7 mouse cellular contexts compared by ENCODE assay signal in genomic region chr4:129113083-129113988, GRCm38 (mm10). TPM values are rescaled to one million over a fixed set of nuclear protein-coding genes. Genes with fewer than 3 reads are reported as not detected.
A peak's percentile ranks its signal among the peaks of the same experiment; 100 is the strongest.
DNase-seq lines count a peak whose midpoint lies in the region; ATAC-seq lines count a peak whose summit lies in the region.

No protein-coding gene starts in this region.

- 35% methylated on average over 28 of the region's 28 CpGs for WGBS in forebrain, embryonic 10.5 days

- peak; percentile 77 for ATAC-seq in megakaryocyte, adult 5-6 weeks (ENCODE audit: poor library complexity, severe bottlenecking)

- H3K36me3 ChIP-seq in forebrain, embryonic 10.5 days (replicated peaks) = no peaks in the 10 kb centered on the region

- peak overlapping the region; percentile 74; the same call in 1 of the 2 replicates for H3K27ac ChIP-seq in forebrain, embryonic 10.5 days

- H3K9me3 ChIP-seq in forebrain, embryonic 10.5 days = no peaks in the 10 kb centered on the region

- DNase-seq in MEL-GATA-1-ER (ENCODE audit: extremely low read depth, low read depth) = peak; percentile 45
- DNase-seq in c-Kit-negative CD71-positive TER-119-positive erythroid progenitor cells, embryonic 14.5 days (ENCODE audit: low read depth, low spot score) = peak; percentile 40
- peak; percentile 85 for DNase-seq in forebrain, embryonic 10.5 days (ENCODE audit: extremely low spot score, low spot score)
- DNase-seq in hindlimb bud, embryonic 11.5 days (ENCODE audit: extremely low spot score, low read depth, low spot score) = peak; percentile 58
- peak; percentile 90 to 91 for DNase-seq in left cerebral cortex, adult 18-20 months (ENCODE audit: low spot score in 2 of 2)
- peak; percentile 91 to 92 for DNase-seq in right cerebral cortex, postnatal 10 days (ENCODE audit: low spot score in 2 of 2)

- H3K4me3 ChIP-seq in forebrain, embryonic 10.5 days = peak overlapping the region; percentile 18; the same call in 1 of the 2 replicates

- peaks cover 38% of the 10 kb centered on the region for H3K4me1 ChIP-seq in forebrain, embryonic 10.5 days

- peaks cover 57% of the 10 kb centered on the region for H3K27me3 ChIP-seq in forebrain, embryonic 10.5 days (ENCODE audit: poor library complexity, severe bottlenecking)

RNA-seq across cellular contexts. Expression of gene Tmem54, which starts 8.0 kb away (rescaled TPM):
- polyA plus RNA-seq in forebrain, embryonic 10.5 days (2016; fragmentation: Nextera tagmentation; extraction: Ambion mirVana) = 3.3 and 4.6 TPM in 2 replicates
- total RNA-seq in left cerebral cortex, adult 18-20 months (2021) = not detected
- not detected in 2 replicates for total RNA-seq in megakaryocyte, adult 5-6 weeks (2015)
- not detected in 2 replicates for total RNA-seq in megakaryocyte, adult 5-6 weeks (2017)

RNA-seq across cellular contexts. Expression of gene Hpca, which starts 8.5 kb away (rescaled TPM):
- polyA plus RNA-seq in forebrain, embryonic 10.5 days (2016; fragmentation: Nextera tagmentation; extraction: Ambion mirVana) = 0.18 and 0.43 TPM in 2 replicates
- 100 to 1,000 TPM; 684 to 738 TPM for total RNA-seq in left cerebral cortex, adult 18-20 months (2021)
- total RNA-seq in megakaryocyte, adult 5-6 weeks (2015) = not detected in 2 replicates
- not detected in 2 replicates for total RNA-seq in megakaryocyte, adult 5-6 weeks (2017)

RNA-seq across cellular contexts. Expression of gene Fndc5, which starts 23.5 kb away (rescaled TPM):
- 0.56 and 0.93 TPM in 2 replicates for polyA plus RNA-seq in forebrain, embryonic 10.5 days (2016; fragmentation: Nextera tagmentation; extraction: Ambion mirVana)
- total RNA-seq in left cerebral cortex, adult 18-20 months (2021) = 10 to 100 TPM; 55.0 to 63.3 TPM
- total RNA-seq in megakaryocyte, adult 5-6 weeks (2015) = 0.07 TPM in 2 replicates
- not detected in 2 replicates for total RNA-seq in megakaryocyte, adult 5-6 weeks (2017)

RNA-seq across cellular contexts. Expression of gene Rnf19b, which starts 55.3 kb away (rescaled TPM):
- polyA plus RNA-seq in forebrain, embryonic 10.5 days (2016; fragmentation: Nextera tagmentation; extraction: Ambion mirVana) = 6.9 and 8.5 TPM in 2 replicates
- total RNA-seq in left cerebral cortex, adult 18-20 months (2021) = 10 to 100 TPM; 54.7 to 59.3 TPM
- total RNA-seq in megakaryocyte, adult 5-6 weeks (2015) = 20.2 and 24.2 TPM in 2 replicates
- total RNA-seq in megakaryocyte, adult 5-6 weeks (2017) = 52.8 and 56.8 TPM in 2 replicates

Comparison
In these comparisons a context has a peak if more than half of its experiments do, and no peak if none do; other contexts are left out.
1. Peak in every context shown above with its lines: DNase-seq, ATAC-seq, H3K4me3 ChIP-seq and H3K27ac ChIP-seq.
2. DNase-seq: peak in every context shown above with its lines; median percentile 92 in right cerebral cortex, postnatal 10 days; 90 in left cerebral cortex, adult 18-20 months; 85 in forebrain, embryonic 10.5 days; 58 in hindlimb bud, embryonic 11.5 days; 45 in MEL-GATA-1-ER; 40 in c-Kit-negative CD71-positive TER-119-positive erythroid progenitor cells, embryonic 14.5 days.
3. RNA of gene Hpca, which starts 8.5 kb away (total RNA-seq): 684 to 738 TPM in left cerebral cortex, adult 18-20 months; not detected in megakaryocyte, adult 5-6 weeks; every median in the first group is over 100 times any median in the second.
4. RNA of gene Fndc5, which starts 23.5 kb away (total RNA-seq): 55.0 to 63.3 TPM in left cerebral cortex, adult 18-20 months; 0.07 TPM in megakaryocyte, adult 5-6 weeks; every median in the first group is over 10 times any median in the second.